Mouse (Mus musculus): ENCODE measurements at regions not wholly inside any gene's neighbourhood (a gene's known extent, or its start where the extent isn't known, plus 50 kb on each side); places are given as distances from the start of the nearest gene placed in this dataset.
"Not testable (repeated sequence)": the region's sequence is repeated elsewhere in the genome, so short reads cannot be mapped to it uniquely, and the experiment has no call there.

- no peak for DNase-seq
These were observed 94.4 kb downstream of the Gm11232 start for GRCm38 (mm10) chr4:71663397-71663796.

- DNase-seq, result peak; percentile 28
These were observed 117.2 kb downstream of the Gm11232 start for GRCm38 (mm10) chr4:71640521-71640920.

GRCm38 (mm10) chr4:71627088-71627487 is 130.7 kb downstream of the Gm11232 start:
- no peak for DNase-seq

- no peak for DNase-seq
These were observed 131.1 kb downstream of the Gm11232 start for GRCm38 (mm10) chr4:71626626-71627025.

GRCm38 (mm10) chr4:71624771-71625170 is 133.0 kb downstream of the Gm11232 start:
- DNase-seq, result no peak

GRCm38 (mm10) chr4:71613720-71614119 is 144.0 kb downstream of the Gm11232 start:
- no peak for DNase-seq

GRCm38 (mm10) chr4:71585880-71586279 is 171.9 kb downstream of the Gm11232 start:
- no peak for DNase-seq

GRCm38 (mm10) chr4:71560656-71561055 is 197.1 kb downstream of the Gm11232 start:
- peak; percentile 60 for DNase-seq

- no peak for DNase-seq
These were observed 218.6 kb downstream of the Gm11232 start for GRCm38 (mm10) chr4:71539200-71539599.

- peak; percentile 2 for DNase-seq
These were observed 219.8 kb downstream of the Gm11232 start for GRCm38 (mm10) chr4:71537971-71538370.

GRCm38 (mm10) chr4:71524255-71524970 is 233.4 kb downstream of the Gm11232 start:
- DNase-seq, result no peak

GRCm38 (mm10) chr4:71520751-71521150 is 237.0 kb downstream of the Gm11232 start:
- no peak for DNase-seq

GRCm38 (mm10) chr4:71517921-71518404 is 239.8 kb downstream of the Gm11232 start:
- DNase-seq, result no peak

GRCm38 (mm10) chr4:71506911-71507310 is 250.9 kb downstream of the Gm11232 start:
- DNase-seq, result peak; percentile 20

- no peak for DNase-seq
These were observed 268.0 kb downstream of the Gm11232 start for GRCm38 (mm10) chr4:71489788-71490187.

- peak; percentile 16 for DNase-seq
These were observed 269.1 kb downstream of the Gm11232 start for GRCm38 (mm10) chr4:71488663-71489161.

GRCm38 (mm10) chr4:71488059-71488458 is 269.7 kb downstream of the Gm11232 start:
- DNase-seq, result no peak

- DNase-seq, result no peak
These were observed 276.8 kb downstream of the Gm11232 start for GRCm38 (mm10) chr4:71480960-71481359.

GRCm38 (mm10) chr4:71470580-71470979 is 287.2 kb downstream of the Gm11232 start:
- no peak for DNase-seq

GRCm38 (mm10) chr4:71454811-71455210 is 303.0 kb downstream of the Gm11232 start:
- no peak for DNase-seq

GRCm38 (mm10) chr4:71453499-71453898 is 304.3 kb downstream of the Gm11232 start:
- no peak for DNase-seq

- no peak for DNase-seq
These were observed 311.3 kb downstream of the Gm11232 start for GRCm38 (mm10) chr4:71446461-71446860.

- DNase-seq, result no peak
These were observed 326.4 kb downstream of the Gm11232 start for GRCm38 (mm10) chr4:71431245-71431929.

- DNase-seq, result not testable (repeated sequence)
These were observed 335.6 kb downstream of the Gm11232 start for GRCm38 (mm10) chr4:71422121-71422520.
